In genomic region chr9:42109131-42109530, GRCm38 (mm10) we compare ENCODE assay signal across 11 mouse cellular contexts. TPM values are rescaled to one million over a fixed set of nuclear protein-coding genes. Genes with fewer than 3 reads are reported as not detected.
DNase-seq lines count a peak whose midpoint lies in the region; ATAC-seq and TF ChIP-seq lines count a peak whose summit lies in the region.
"Had no signal": no experiment of that assay in that cellular context is flagged by ENCODE, and none has a peak within 500 bp of the region (broad histone marks: within the 10 kb centered on the region; RNA-seq: fewer than 3 reads in every experiment).

No protein-coding gene starts in this region.

- H3K79me2 ChIP-seq in myocyte (ENCODE audit: control insufficient read depth, insufficient read depth), result no peaks in the 10 kb centered on the region

- H3K4me3 ChIP-seq in hindbrain, embryonic 13.5 days, result no peak overlapping the region
- no peak overlapping the region for H3K4me3 ChIP-seq in hindbrain, embryonic 14.5 days (replicated peaks; ENCODE audit: low read length)
- no peak overlapping the region for H3K4me3 ChIP-seq in lung, embryonic 15.5 days
- no peak overlapping the region for H3K4me3 ChIP-seq in ES-E14 (ENCODE audit: insufficient read depth in 1 of 2, low read depth in 1 of 2, low read length in 2 of 2, poor library complexity in 1 of 2, severe bottlenecking in 1 of 2)
- no peak overlapping the region for H3K4me3 ChIP-seq in myocyte
- H3K4me3 ChIP-seq: erythroblast, embryonic 14.5 days; midbrain, embryonic 10.5 days had no signal

- H3K4me1 ChIP-seq in hindbrain, embryonic 13.5 days (replicated peaks), result peaks cover 30% of the 10 kb centered on the region
- peaks cover 13% of the 10 kb centered on the region for H3K4me1 ChIP-seq in hindbrain, embryonic 14.5 days (replicated peaks; ENCODE audit: control insufficient read depth, insufficient read depth, low read length)
- H3K4me1 ChIP-seq in lung, embryonic 15.5 days, result peaks cover 35% of the 10 kb centered on the region
- H3K4me1 ChIP-seq in ES-E14 (ENCODE audit: control insufficient read depth in 2 of 2, insufficient read depth in 2 of 2, low read length in 2 of 2, poor library complexity in 1 of 2), result peaks cover 15 to 31% of the 10 kb centered on the region in 2 experiments; a peak in 3 of 4 replicates

- no peak overlapping the region for H3K4me2 ChIP-seq in hindbrain, embryonic 13.5 days
- H3K4me2 ChIP-seq in hindbrain, embryonic 14.5 days (replicated peaks), result no peak overlapping the region
- H3K4me2 ChIP-seq in lung, embryonic 15.5 days, result no peak overlapping the region
- H3K4me2 ChIP-seq in myocyte (ENCODE audit: low read depth), result peak overlapping the region; percentile 50

- in situ Hi-C loops in ES-E14 (cut with MboI; ENCODE audit: low sequenced_read_pairs in 2 of 2, unreplicated experiment in 2 of 2), result no loop called here

- no peak for DNase-seq in hindbrain, embryonic 14.5 days (ENCODE audit: low spot score)
- no peak for DNase-seq in lung, adult 18-20 months
- DNase-seq in ES-E14 (ENCODE audit: low read depth, low spot score), result no peak
- DNase-seq in adrenal gland, postnatal 36 days, result no peak
- DNase-seq: liver, postnatal 0 days had no signal

- TF ChIP-seq POLR2A in myocyte (IDR thresholded peaks at IDR 0.05; ENCODE audit: insufficient read length, low read depth), result no peak

- peaks cover 5% of the 10 kb centered on the region; the same call in 1 of the 2 replicates for H3K36me3 ChIP-seq in hindbrain, embryonic 13.5 days
- H3K36me3 ChIP-seq in hindbrain, embryonic 14.5 days (replicated peaks; ENCODE audit: control insufficient read depth, insufficient read depth), result no peaks in the 10 kb centered on the region
- H3K36me3 ChIP-seq in lung, embryonic 15.5 days, result no peaks in the 10 kb centered on the region
- H3K36me3 ChIP-seq in ES-E14 (ENCODE audit: control insufficient read depth, insufficient read depth, low read length, poor library complexity, severe bottlenecking), result no peaks in the 10 kb centered on the region
- no peaks in the 10 kb centered on the region for H3K36me3 ChIP-seq in myocyte (ENCODE audit: control insufficient read depth, insufficient read depth)
- H3K36me3 ChIP-seq: midbrain, embryonic 10.5 days had no signal

- peak overlapping the region; percentile 73; the same call in 1 of the 2 replicates for H3K27ac ChIP-seq in hindbrain, embryonic 13.5 days
- H3K27ac ChIP-seq in hindbrain, embryonic 14.5 days, result no peak overlapping the region
- peak overlapping the region; percentile 85 for H3K27ac ChIP-seq in lung, embryonic 15.5 days
- peak overlapping the region; percentile 46; the same call in 1 of the 2 replicates for H3K27ac ChIP-seq in ES-E14 (ENCODE audit: insufficient read depth, low read depth, low read length, poor library complexity, severe bottlenecking)
- H3K27ac ChIP-seq: midbrain, embryonic 10.5 days had no signal

- no peaks in the 10 kb centered on the region for H3K9me3 ChIP-seq in hindbrain, embryonic 13.5 days
- no peaks in the 10 kb centered on the region for H3K9me3 ChIP-seq in hindbrain, embryonic 14.5 days (ENCODE audit: control insufficient read depth, low read length)
- no peaks in the 10 kb centered on the region for H3K9me3 ChIP-seq in lung, embryonic 15.5 days
- no peaks in the 10 kb centered on the region for H3K9me3 ChIP-seq in ES-E14 (ENCODE audit: control insufficient read depth, insufficient read depth, low read depth, low read length)
- H3K9me3 ChIP-seq: midbrain, embryonic 10.5 days had no signal

- no peak overlapping the region for H3K9ac ChIP-seq in hindbrain, embryonic 13.5 days
- no peak overlapping the region for H3K9ac ChIP-seq in hindbrain, embryonic 14.5 days
- no peak overlapping the region for H3K9ac ChIP-seq in lung, embryonic 15.5 days
- no peak overlapping the region for H3K9ac ChIP-seq in ES-E14 (ENCODE audit: insufficient read depth, low read depth, low read length, poor library complexity, severe bottlenecking)
- H3K9ac ChIP-seq: liver, postnatal 0 days had no signal

- 67% methylated on average over 5 of the region's 5 CpGs for WGBS in hindbrain, embryonic 13.5 days
- 69% methylated on average over 5 of the region's 5 CpGs for WGBS in hindbrain, embryonic 14.5 days
- WGBS in lung, embryonic 15.5 days, result 29% methylated on average over 5 of the region's 5 CpGs

- no peak for ATAC-seq in hindbrain, embryonic 13.5 days (ENCODE audit: low FRiP score)
- ATAC-seq in hindbrain, embryonic 14.5 days (ENCODE audit: low FRiP score), result no peak
- no peak for ATAC-seq in lung, embryonic 15.5 days (ENCODE audit: borderline replicate concordance, extremely low read depth, low FRiP score, low TSS enrichment)
- no peak for ATAC-seq in megakaryocyte progenitor cell, adult 5-6 weeks (replicated peaks; ENCODE audit: poor library complexity)
- ATAC-seq: liver, postnatal 0 days had no signal

- no peak overlapping the region for H3ac ChIP-seq in myocyte (ENCODE audit: control insufficient read depth, insufficient read length)

- H3K27me3 ChIP-seq in hindbrain, embryonic 13.5 days, result no peaks in the 10 kb centered on the region
- no peaks in the 10 kb centered on the region for H3K27me3 ChIP-seq in hindbrain, embryonic 14.5 days (ENCODE audit: control insufficient read depth, insufficient read depth, low read length)
- H3K27me3 ChIP-seq in lung, embryonic 15.5 days, result no peaks in the 10 kb centered on the region
- H3K27me3 ChIP-seq in myocyte (ENCODE audit: control insufficient read depth, insufficient read depth, insufficient read length), result no peaks in the 10 kb centered on the region

TF ChIP-seq in ES-E14, 5 proteins besides CTCF, POLR2A, EP300 and RAD21:
- TF ChIP-seq ZNF384 (IDR thresholded peaks at IDR 0.05; ENCODE audit: low read depth, low read length) (no peak), ZC3H11A (IDR thresholded peaks at IDR 0.05; ENCODE audit: borderline replicate concordance, low read depth, low read length) (no peak), HCFC1 (IDR thresholded peaks at IDR 0.05; ENCODE audit: borderline replicate concordance, insufficient read depth, low read length) (no peak), CHD2 (IDR thresholded peaks at IDR 0.05; ENCODE audit: low read depth, low read length) (no peak), MAFK (IDR thresholded peaks at IDR 0.05; ENCODE audit: insufficient read depth, low read depth, low read length) (no peak)

TF ChIP-seq in myocyte, 11 proteins besides CTCF, POLR2A, EP300 and RAD21:
- no peak for TF ChIP-seq REST (IDR thresholded peaks at IDR 0.05; ENCODE audit: insufficient read depth, insufficient read length)
- no peak for TF ChIP-seq SRF (IDR thresholded peaks at IDR 0.05; ENCODE audit: control insufficient read depth, insufficient read length, low read depth)
- no peak for TF ChIP-seq MAX (IDR thresholded peaks at IDR 0.05; ENCODE audit: low read depth)
- no peak for TF ChIP-seq E2F4 (IDR thresholded peaks at IDR 0.05; ENCODE audit: insufficient read depth)
- no peak for TF ChIP-seq CEBPB (IDR thresholded peaks at IDR 0.05; ENCODE audit: insufficient read depth, poor library complexity, severe bottlenecking)
- no peak for TF ChIP-seq TCF3 (IDR thresholded peaks at IDR 0.05; ENCODE audit: insufficient read length, low read depth)
- no peak for TF ChIP-seq TCF12 (IDR thresholded peaks at IDR 0.05; ENCODE audit: insufficient read depth, poor library complexity, severe bottlenecking)
- no peak for TF ChIP-seq MYOD1 (IDR thresholded peaks at IDR 0.05; ENCODE audit: control insufficient read depth in 1 of 3, insufficient read length in 2 of 3, low read depth in 2 of 3)
- no peak for TF ChIP-seq MYOG (IDR thresholded peaks at IDR 0.05; ENCODE audit: control insufficient read depth in 1 of 3, insufficient read depth in 1 of 3, insufficient read length in 2 of 3, low read depth in 2 of 3)
- TF ChIP-seq POLR2AphosphoS2 (IDR thresholded peaks at IDR 0.05; ENCODE audit: insufficient read length, low read depth), result no peak
- no peak for TF ChIP-seq USF1 (IDR thresholded peaks at IDR 0.05; ENCODE audit: low read depth)

RNA-seq across cellular contexts. Expression of gene Sorl1, which starts 15.0 kb away (rescaled TPM):
- polyA plus RNA-seq in hindbrain, embryonic 13.5 days (2015; fragmentation: Nextera tagmentation; extraction: Ambion mirVana), result 12.3 and 12.8 TPM in 2 replicates
- polyA plus RNA-seq in hindbrain, embryonic 14.5 days (2014; fragmentation: Nextera tagmentation; extraction: Ambion mirVana), result 17.9 and 21.4 TPM in 2 replicates
- polyA plus RNA-seq in lung, embryonic 15.5 days (2015; fragmentation: Nextera tagmentation; extraction: Ambion mirVana), result 13.4 and 14.9 TPM in 2 replicates
- total RNA-seq in ES-E14 (2012; rRNA removed), result 24.1 and 54.4 TPM in 2 replicates
- under 0.01 TPM for polyA plus RNA-seq in myocyte (2012; fragmentation: generic; extraction: Trizol)
- 10 to 100 TPM; 19.6 to 33.3 TPM for total RNA-seq in adrenal gland, postnatal 36 days (2021)
- total RNA-seq in megakaryocyte progenitor cell, adult 5-6 weeks (2015), result 26.8 and 29.4 TPM in 2 replicates
- total RNA-seq in megakaryocyte progenitor cell, adult 5-6 weeks (2017), result 23.9 and 29.4 TPM in 2 replicates

Comparison
In these comparisons a context has a peak if more than half of its experiments do, and no peak if none do; other contexts are left out.
1. RNA of gene Sorl1, which starts 15.0 kb away (polyA plus RNA-seq): 17.9 to 21.4 TPM in hindbrain, embryonic 14.5 days, 13.4 to 14.9 TPM in lung, embryonic 15.5 days and 12.3 to 12.8 TPM in hindbrain, embryonic 13.5 days; under 0.01 TPM in myocyte (single experiment); every median in the first group is over 10 times any median in the second.